Mouse (Mus musculus): ENCODE measurements around the gene Echdc1.
"Not testable (repeated sequence)": the region's sequence is repeated elsewhere in the genome, so short reads cannot be mapped to it uniquely, and the experiment has no call there.

Gene Echdc1

GRCm38 (mm10) chr10:29313064-29313638, at the start of gene Echdc1:
Gene Echdc1 (plus strand): TSS chr10:29313166.
- peak; percentile 64 to 76 for DNase-seq (ENCODE audit: low spot score in 2 of 2)

GRCm38 (mm10) chr10:29281736-29282135, 31.2 kb upstream of the Echdc1 start:
- DNase-seq (ENCODE audit: low spot score in 2 of 2), result no peak

GRCm38 (mm10) chr10:29285757-29286156, 27.2 kb upstream of the Echdc1 start:
- no peak for DNase-seq (ENCODE audit: low spot score in 2 of 2)

GRCm38 (mm10) chr10:29302230-29302629, 10.7 kb upstream of the Echdc1 start:
- no peak for DNase-seq (ENCODE audit: low spot score in 2 of 2)

- no peak for DNase-seq (ENCODE audit: low spot score in 2 of 2)
Observed at GRCm38 (mm10) chr10:29311480-29312219, 1.3 kb upstream of the Echdc1 start.

- DNase-seq (ENCODE audit: low spot score in 2 of 2), result no peak
Observed at GRCm38 (mm10) chr10:29313905-29314304, 939 bp downstream of the Echdc1 start.

GRCm38 (mm10) chr10:29324817-29325216, 11.9 kb downstream of the Echdc1 start:
- no peak for DNase-seq (ENCODE audit: low spot score in 2 of 2)

GRCm38 (mm10) chr10:29333836-29334235, 20.9 kb downstream of the Echdc1 start:
- DNase-seq (ENCODE audit: low spot score in 2 of 2), result no peak

GRCm38 (mm10) chr10:29338355-29339056, 25.5 kb downstream of the Echdc1 start:
- peak; percentile 14 to 54 for DNase-seq (ENCODE audit: low spot score in 2 of 2)

GRCm38 (mm10) chr10:29344232-29344631, 31.3 kb downstream of the Echdc1 start:
- no peak for DNase-seq (ENCODE audit: low spot score in 2 of 2)

GRCm38 (mm10) chr10:29346638-29347037, 33.7 kb downstream of the Echdc1 start:
- no peak for DNase-seq (ENCODE audit: low spot score in 2 of 2)

- DNase-seq (ENCODE audit: low spot score in 2 of 2), result no peak
Observed at GRCm38 (mm10) chr10:29351420-29351819, 38.5 kb downstream of the Echdc1 start.

- no peak for DNase-seq (ENCODE audit: low spot score in 2 of 2)
Observed at GRCm38 (mm10) chr10:29352575-29352974, 39.6 kb downstream of the Echdc1 start.

- DNase-seq (ENCODE audit: low spot score in 2 of 2), result peak in 1 of 2 experiments; percentile 18
Observed at GRCm38 (mm10) chr10:29354183-29354582, 41.2 kb downstream of the Echdc1 start.

- DNase-seq (ENCODE audit: low spot score in 2 of 2), result no peak
Observed at GRCm38 (mm10) chr10:29361095-29361463, 48.1 kb downstream of the Echdc1 start.

- DNase-seq (ENCODE audit: low spot score in 2 of 2), result peak; percentile 72 to 81
Observed at GRCm38 (mm10) chr10:29361464-29362196, 48.7 kb downstream of the Echdc1 start.

- no peak for DNase-seq (ENCODE audit: low spot score in 2 of 2)
Observed at GRCm38 (mm10) chr10:29362197-29362900, 49.4 kb downstream of the Echdc1 start, which contains the start of gene Rnf146. Gene Rnf146 (minus strand): TSS chr10:29362442.

GRCm38 (mm10) chr10:29374065-29374464, 61.1 kb downstream of the Echdc1 start:
- no peak for DNase-seq (ENCODE audit: low spot score in 2 of 2)

GRCm38 (mm10) chr10:29381558-29381957, 68.6 kb downstream of the Echdc1 start:
- no peak for DNase-seq (ENCODE audit: low spot score in 2 of 2)

- not testable (repeated sequence) for DNase-seq (ENCODE audit: low spot score in 2 of 2)
Observed at GRCm38 (mm10) chr10:29394890-29395289, 81.9 kb downstream of the Echdc1 start.
